Mouse (Mus musculus): ENCODE measurements around the gene Ctrc.
A peak's percentile ranks its signal among the peaks of the same experiment; 100 is the strongest.

GRCm38 (mm10) chr4:141809850-141810464 lies 36.2 kb downstream of the Ctrc start:
- TF ChIP-seq TAL1 (conservative IDR thresholded peaks at IDR 0.05; ENCODE audit: low read depth, low read length) (no peak), CTCF (IDR thresholded peaks at IDR 0.05; ENCODE audit: low read depth, low read length) (peak; percentile 24; the same call in 1 of the 2 replicates), GATA1 (IDR thresholded peaks at IDR 0.05; ENCODE audit: borderline replicate concordance, low read length) (no peak), POLR2AphosphoS5 (IDR thresholded peaks at IDR 0.05; ENCODE audit: insufficient replicate concordance, low read depth, low read length) (no peak), GATA2 (IDR thresholded peaks at IDR 0.05; ENCODE audit: borderline replicate concordance, low read depth, low read length) (no peak)
